Mouse (Mus musculus) adrenal gland, adult 18-20 months (tissue): ENCODE measurements around the gene Slc26a11. TPM values are rescaled to one million over a fixed set of nuclear protein-coding genes. Genes with fewer than 3 reads are reported as not detected.
A peak's percentile ranks its signal among the peaks of the same experiment; 100 is the strongest.

ENCODE experiments used
- DNase-seq, 2 experiments: peaks; one replicate each; pipeline ENCODE4 v3.0.0; 2021 to 2022; ENCODE audit warnings: low spot score in 2 of 2
- microRNA-seq, 2 experiments: library from miRNA; unstranded; fragments of <30 nt; microRNA quantifications; one replicate each; pipeline ENCODE4 v1.2.0; 2021; ENCODE audit warnings: borderline number of aligned reads in 2 of 2
- total RNA-seq, 2 experiments: library from RNA; stranded (reverse); gene quantifications; 1 replicate in 1 of 2; 2 replicates in 1 of 2; pipeline ENCODE4 v1.2.3; 2021

Slc26a11 gene
- total RNA-seq, 2 experiments from 2014 or later = 4.8 to 4.9 TPM

GRCm38 (mm10) chr11:119395931-119396330 is 40.6 kb downstream of the Slc26a11 start:
- DNase-seq = no peak

GRCm38 (mm10) chr11:119396461-119396860 is 41.1 kb downstream of the Slc26a11 start:
- no peak for DNase-seq

- DNase-seq = no peak
These were observed 47.3 kb downstream of the Slc26a11 start for GRCm38 (mm10) chr11:119402501-119403160.

- peak; percentile 26 to 51 for DNase-seq
These were observed 49.3 kb downstream of the Slc26a11 start for GRCm38 (mm10) chr11:119404627-119405026.

GRCm38 (mm10) chr11:119407381-119407780 is 52.0 kb downstream of the Slc26a11 start:
- no peak for DNase-seq

- DNase-seq = no peak
These were observed 52.6 kb downstream of the Slc26a11 start for GRCm38 (mm10) chr11:119407977-119408376.

GRCm38 (mm10) chr11:119419327-119420118 is 64.2 kb downstream of the Slc26a11 start:
- DNase-seq = no peak

GRCm38 (mm10) chr11:119420426-119420825 is 65.1 kb downstream of the Slc26a11 start:
- no peak for DNase-seq

GRCm38 (mm10) chr11:119427431-119427830 is 72.1 kb downstream of the Slc26a11 start:
- no peak for DNase-seq

- DNase-seq = no peak
These were observed 72.6 kb downstream of the Slc26a11 start for GRCm38 (mm10) chr11:119427986-119428385.

GRCm38 (mm10) chr11:119428649-119429136 is 73.3 kb downstream of the Slc26a11 start:
- peak; percentile 20 to 45 for DNase-seq

Small RNA genes lying within 50 kb of the gene (microRNA-seq; reads per million reads assigned to microRNA genes)
- gene Mir1932 = 0 reads per million in 2 experiments

Other genes with a start within 250 kb of the Slc26a11 start
- gene Tbc1d16, start 127.1 kb upstream of the Slc26a11 start, total RNA-seq = 10 to 100 TPM; 17.7 to 30.8 TPM
- 1 to 10 TPM; 1.2 to 1.3 TPM for gene Ccdc40, start 127.0 kb upstream of the Slc26a11 start, total RNA-seq
- gene Gaa, start 87.7 kb upstream of the Slc26a11 start, total RNA-seq = 100 to 1,000 TPM; 106 to 107 TPM
- 100 to 1,000 TPM; 130 to 134 TPM for gene Eif4a3, start 55.5 kb upstream of the Slc26a11 start, total RNA-seq
- under 1 TPM in 1 of 2 experiments, not detected in 1; 0.19 TPM for gene Card14, start 47.8 kb upstream of the Slc26a11 start, total RNA-seq
- gene Sgsh, start within 50 bp of the Slc26a11 start, total RNA-seq = 10 to 100 TPM; 11.5 to 17.0 TPM
- 10 to 100 TPM; 19.1 to 20.6 TPM for gene Rnf213, start 37.5 kb downstream of the Slc26a11 start, total RNA-seq
- 10 to 100 TPM; 14.4 to 15.6 TPM for gene Endov, start 135.8 kb downstream of the Slc26a11 start, total RNA-seq
- gene Nptx1, start 192.2 kb downstream of the Slc26a11 start, total RNA-seq = 1 to 10 TPM; 2.7 to 4.6 TPM
- 10 to 100 TPM; 44.4 to 50.2 TPM for gene Rptor, start 247.3 kb downstream of the Slc26a11 start, total RNA-seq